Mouse (Mus musculus) urinary bladder, postnatal 25 days (tissue): ENCODE data around the gene Cc2d2b.

ENCODE experiments used
- DNase-seq: peaks from one replicate; pipeline ENCODE4 v3.0.0; 2022; ENCODE audit warnings: low spot score

The Cc2d2b gene

GRCm38 (mm10) chr19:40760071-40760470, 11.5 kb downstream of the Cc2d2b start:
- DNase-seq: no peak

GRCm38 (mm10) chr19:40762023-40762759, 13.6 kb downstream of the Cc2d2b start:
- peak; percentile 17 for DNase-seq

DNA sequence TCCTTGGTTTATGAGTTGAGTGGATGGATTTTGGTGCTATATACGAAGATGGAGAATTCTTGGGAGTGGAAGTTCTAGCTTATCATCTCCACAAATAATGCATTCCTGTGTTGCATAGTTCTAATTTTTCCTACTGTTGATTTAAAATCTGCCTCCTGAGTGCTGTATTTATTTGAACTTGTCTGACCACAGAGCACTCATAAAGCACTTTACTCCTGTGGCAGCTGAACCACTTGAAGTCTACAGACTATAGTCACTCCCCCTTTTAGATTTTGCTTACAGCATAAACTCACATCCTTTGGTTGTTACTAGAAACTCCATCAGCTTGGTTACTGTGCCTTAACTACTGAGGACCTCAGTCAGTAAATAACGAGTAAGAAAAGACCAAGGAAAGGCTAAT, 18.6 kb downstream of the Cc2d2b start:
- no peak for DNase-seq

GRCm38 (mm10) chr19:40769341-40769770, 20.8 kb downstream of the Cc2d2b start:
- no peak for DNase-seq

DNA sequence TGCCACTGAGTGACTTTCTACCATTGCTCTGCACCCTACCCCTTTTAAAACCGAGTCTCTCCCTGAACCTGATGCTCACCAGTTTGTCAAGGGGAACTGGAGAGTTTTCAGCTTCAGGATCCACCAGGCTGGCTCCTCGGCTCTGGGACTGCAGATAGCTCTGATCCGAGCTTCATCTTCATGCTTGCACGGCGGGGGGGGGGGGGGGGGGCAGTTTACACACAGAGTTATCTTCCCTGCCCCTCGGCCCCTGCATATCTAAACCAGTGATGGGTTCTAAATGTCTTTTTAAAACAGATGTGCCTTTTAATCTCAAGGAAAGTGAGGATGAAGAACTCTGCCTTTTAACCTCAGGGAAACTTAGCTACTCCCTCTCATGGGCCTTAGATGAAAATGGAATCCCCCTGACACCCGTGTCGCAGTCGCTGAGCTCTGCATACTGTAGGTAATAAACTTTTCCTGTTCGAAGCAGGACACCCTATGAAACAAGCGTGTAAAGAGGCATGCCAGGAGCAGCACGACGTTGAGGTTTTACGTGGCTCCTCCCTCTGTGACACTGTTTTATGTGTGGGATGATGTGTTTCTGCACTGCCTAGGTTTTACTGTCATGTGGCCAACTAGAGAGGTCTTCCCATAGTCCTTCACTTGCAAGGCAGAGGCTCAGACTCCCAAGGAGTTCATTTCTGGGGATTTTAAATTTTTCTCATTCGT, 39.6 kb downstream of the Cc2d2b start:
- DNase-seq: no peak

GRCm38 (mm10) chr19:40788715-40789084, 40.1 kb downstream of the Cc2d2b start:
- DNase-seq: no peak

- no peak for DNase-seq
Measured at GRCm38 (mm10) chr19:40805176-40805737, 56.7 kb downstream of the Cc2d2b start.

DNA sequence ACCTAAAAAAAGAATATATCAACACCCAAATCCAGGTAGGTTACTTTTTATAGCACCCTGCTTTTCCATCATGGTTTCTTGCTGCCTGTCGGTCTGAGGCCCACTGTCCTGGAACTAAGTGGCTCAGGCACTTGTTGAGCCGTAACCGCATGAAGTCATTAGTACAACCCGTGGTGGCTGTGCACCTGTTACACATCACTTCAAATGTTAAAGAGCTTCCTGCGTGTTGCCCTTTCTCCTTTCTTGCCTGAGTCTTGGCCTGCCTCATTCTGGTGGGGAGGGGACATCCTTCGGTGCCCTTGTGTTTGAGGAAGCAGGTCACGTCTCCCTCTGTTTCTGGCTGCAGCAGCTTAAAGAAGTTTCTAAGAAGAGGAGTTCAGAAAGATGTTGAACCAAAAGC, 61.3 kb downstream of the Cc2d2b start:
- no peak for DNase-seq

DNA sequence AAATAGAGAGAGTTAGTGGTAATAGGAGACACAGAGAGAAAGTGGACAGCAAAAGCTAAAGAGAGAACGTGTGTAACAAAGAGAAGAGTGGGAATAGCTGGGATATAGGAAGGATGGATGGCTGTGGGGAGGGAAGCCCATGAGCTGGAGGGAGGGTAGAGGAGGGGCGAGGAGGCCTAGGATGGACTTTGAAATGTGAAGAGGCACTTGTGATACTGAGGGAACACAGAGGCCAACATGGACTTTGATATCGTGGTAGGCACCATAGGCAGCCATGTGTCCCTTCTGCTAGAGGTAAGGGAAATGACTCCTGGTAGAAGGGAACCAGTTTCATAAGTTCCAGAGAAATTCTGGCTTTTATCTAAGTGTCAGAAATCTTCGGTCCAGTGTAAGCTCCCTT, 63.3 kb downstream of the Cc2d2b start:
- DNase-seq: no peak

DNA sequence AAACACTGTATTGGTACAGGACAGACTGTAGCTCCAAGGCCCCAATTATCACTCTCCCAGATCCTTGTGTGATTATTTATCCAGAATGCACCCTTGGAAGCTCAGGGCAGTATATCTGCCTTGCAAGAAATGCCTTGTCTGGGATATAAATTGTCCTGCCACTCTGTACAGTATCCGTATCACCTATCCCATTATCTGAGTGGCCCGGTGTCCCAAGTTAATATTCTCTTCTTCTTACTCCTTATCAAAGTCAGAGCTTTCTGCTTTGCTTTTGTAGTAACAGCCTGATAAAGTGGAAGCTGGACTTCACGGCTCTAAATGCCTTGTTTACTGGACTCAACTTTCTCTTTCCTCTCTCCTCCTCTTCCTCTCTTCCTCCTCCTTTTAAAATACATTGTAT, 64.2 kb downstream of the Cc2d2b start:
- no peak for DNase-seq

DNA sequence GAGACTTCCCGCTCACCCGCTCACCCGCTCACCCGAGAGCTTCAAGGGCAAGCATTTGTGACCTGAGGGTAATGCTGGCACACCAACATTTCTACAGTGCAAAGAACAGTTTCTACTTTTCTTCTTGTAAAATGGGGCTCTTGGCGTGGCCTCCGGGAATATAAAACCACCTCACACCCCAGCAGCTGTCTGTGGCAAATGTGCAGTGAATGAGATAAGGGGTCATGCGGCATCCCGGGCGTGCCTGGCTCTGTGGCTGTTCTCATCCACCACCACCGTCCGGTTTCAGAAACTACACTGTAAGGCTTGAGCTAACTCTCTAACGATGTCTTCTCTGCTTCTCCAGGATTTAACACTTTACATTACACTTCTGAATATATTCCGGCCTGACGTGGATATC, 64.8 kb downstream of the Cc2d2b start:
- DNase-seq: no peak

DNA sequence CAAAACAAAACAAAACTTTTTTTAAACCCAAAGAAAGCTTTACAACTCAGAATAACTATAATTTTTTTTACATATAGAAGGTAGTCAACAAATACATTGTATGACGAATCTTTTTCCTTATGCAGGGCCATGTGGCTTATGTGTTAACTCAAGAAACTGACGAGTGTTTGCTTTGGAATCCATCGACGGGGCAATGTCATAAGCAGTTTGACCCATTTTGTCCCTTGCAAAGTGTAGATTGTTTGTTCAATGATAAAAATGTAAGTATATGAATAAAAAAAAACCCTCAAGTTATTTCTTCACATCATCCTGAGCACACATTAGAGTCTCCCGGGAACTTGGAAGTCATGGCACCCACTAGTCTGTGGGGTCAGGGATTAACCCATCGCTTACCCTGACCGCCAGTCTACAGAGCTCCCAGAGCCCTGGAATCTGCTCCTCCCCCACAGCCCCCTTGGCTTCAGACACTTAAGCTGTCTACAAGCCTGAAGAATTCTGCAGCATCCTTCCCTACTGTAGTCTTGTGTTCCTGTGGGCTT, 67.2 kb downstream of the Cc2d2b start:
- DNase-seq: no peak

GRCm38 (mm10) chr19:40817901-40818532, 69.5 kb downstream of the Cc2d2b start:
- DNase-seq: no peak

GRCm38 (mm10) chr19:40818764-40819163, 70.2 kb downstream of the Cc2d2b start:
- DNase-seq: no peak

DNA sequence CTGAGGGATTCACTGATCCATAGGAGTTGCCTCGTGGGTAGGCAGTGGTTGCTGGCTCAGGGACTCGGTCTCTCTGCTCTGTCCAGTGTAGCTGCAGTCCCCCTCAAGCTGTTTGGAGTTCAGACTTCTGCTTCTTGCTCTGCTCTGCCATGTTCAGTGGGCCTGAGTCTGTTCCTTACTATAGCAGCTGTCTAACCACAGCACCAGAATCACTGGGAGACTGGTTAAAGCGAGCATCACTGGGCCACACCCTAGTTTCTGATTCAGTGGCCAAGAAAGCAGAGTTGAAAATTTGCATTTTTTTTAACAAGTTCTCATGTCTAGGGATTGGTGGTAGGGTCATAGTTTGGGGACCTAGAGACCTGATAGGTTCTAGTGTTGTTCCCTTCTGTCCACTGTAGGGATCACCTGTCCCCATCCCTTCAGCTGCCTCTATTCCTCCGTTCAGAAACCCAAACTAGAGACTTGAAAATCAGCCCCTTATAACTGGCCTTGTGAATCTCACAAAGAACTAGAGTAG, 72.8 kb downstream of the Cc2d2b start:
- DNase-seq: no peak

DNA sequence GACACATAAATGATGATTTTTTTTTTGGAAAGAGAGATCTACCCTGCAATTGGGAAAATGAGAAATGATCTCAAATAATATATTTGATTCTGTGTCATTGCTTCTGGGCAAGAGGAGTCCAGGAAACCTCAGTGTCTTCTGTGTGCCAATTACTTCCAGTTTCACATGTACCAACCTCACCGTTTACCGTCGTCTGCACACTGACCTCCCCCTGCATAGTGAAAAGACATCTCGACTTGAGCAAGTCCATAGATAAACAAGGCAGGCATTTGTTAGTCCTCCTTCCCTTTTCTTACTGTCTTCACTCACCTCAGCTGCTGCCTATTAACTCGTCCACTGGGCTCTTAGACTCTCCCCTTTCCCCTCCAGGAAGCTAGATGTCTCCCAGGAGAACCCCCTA, 77.1 kb downstream of the Cc2d2b start:
- no peak for DNase-seq

DNA sequence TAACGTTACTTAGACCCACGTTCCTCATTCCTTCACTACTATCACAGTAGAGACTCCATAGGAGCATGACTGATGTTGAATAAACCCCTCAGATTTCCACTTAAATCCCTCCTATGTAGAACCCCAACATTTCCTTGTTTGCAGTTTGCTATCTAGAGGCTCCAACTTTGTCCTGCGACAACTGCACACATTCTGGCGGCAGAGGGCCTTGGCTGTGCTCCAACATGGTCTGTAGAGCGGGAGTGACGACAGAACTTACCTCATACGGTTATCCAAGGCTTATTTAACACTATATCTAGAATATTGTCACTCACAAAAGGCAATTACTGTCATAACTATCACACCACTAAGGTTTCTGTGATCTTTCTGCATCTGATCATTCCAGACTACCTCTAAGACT, 78.2 kb downstream of the Cc2d2b start:
- DNase-seq: no peak

DNA sequence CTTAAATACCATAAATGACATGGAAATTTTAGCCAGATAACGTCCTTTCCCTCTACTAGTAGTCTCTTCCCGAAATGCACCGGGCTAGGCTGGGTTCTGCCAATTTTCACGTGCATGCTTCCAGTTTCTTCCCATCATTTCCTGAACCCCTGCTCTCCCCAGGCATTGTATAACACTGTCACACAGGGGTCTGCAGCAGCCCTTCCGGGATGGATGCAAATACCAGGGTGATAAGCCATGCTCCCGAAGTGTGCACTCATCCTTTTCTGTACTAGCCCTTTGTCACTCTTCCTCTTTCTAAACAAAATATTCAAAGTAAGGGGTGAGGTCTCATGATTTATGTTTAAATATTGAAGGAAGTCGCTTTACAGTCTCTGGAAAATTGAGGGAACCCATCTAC, 81.6 kb downstream of the Cc2d2b start:
- no peak for DNase-seq

DNA sequence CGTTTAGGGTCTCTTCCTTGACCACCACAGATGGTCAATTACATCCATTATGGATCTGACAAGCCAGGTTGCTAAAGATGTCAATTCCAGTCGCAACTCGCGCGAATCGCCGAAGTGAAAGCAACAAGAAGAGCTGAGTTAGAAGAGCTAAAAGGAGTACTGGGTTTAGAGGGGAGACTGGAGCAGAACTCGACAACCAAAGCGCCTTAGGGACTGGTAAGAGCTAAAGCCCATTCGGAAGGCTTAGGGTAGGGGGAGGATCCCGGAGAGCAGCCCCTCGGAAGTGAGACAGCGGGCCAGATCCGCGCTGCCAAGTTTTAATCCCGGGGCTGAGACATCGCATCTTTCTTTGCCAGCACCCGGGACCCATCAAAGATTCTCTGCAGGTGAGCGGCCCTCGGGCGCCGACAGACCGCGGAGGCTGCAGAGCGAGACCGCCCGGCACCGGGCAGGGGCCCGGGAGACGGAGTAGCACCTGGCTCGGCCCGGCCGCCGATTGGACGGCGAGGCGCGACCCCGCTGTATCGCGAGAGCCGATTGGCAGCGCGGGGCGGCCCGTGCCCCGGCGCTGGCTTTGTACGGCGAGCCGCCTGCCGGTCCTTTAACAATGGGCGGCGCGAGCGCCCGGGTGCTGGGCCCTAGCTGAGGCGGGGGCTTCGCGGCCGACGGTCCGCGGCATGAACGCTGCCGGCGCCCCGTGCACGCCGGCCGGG, 82.3 kb downstream of the Cc2d2b start, which contains the start of gene Ccnj:
Gene Ccnj (plus strand): TSS at position 577 of the 713 bp plus-strand sequence.
- DNase-seq: peak; percentile 95

- DNase-seq: peak; percentile 39
Measured at GRCm38 (mm10) chr19:40831416-40832201, 83.1 kb downstream of the Cc2d2b start.

GRCm38 (mm10) chr19:40832361-40832760, 83.8 kb downstream of the Cc2d2b start:
- DNase-seq: no peak
